Mouse (Mus musculus): ENCODE results near the gene Tradd.
"Not testable (repeated sequence)": the region's sequence is repeated elsewhere in the genome, so short reads cannot be mapped to it uniquely, and the experiment has no call there.

Gene Tradd

GRCm38 (mm10) chr8:105295256-105295655 is 30.8 kb upstream of the Tradd start:
- DNase-seq, result no peak

DNA sequence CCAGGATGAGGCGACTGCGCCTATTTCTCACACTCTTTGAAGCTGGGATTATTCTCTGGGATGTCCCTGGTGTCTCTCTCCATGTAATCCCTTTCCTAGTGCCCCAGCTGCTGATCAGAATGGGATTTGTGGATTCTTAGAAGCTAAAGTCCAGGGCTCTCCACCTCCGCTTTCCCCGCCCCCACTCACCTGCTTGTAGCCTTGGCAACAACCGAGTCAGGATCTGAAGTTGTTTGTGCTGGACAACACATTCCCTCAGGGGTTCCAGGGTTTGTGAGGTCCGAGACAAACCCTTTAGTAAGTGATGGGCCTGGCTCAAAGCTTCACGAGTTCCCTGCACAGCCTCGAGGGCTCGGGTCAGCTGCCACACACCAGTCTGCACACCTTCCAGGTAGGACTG is 30.4 kb upstream of the Tradd start:
- DNase-seq, result no peak

GRCm38 (mm10) chr8:105293405-105293804 is 29.0 kb upstream of the Tradd start:
- DNase-seq, result no peak

GRCm38 (mm10) chr8:105292471-105292870 is 28.1 kb upstream of the Tradd start:
- DNase-seq, result no peak

GRCm38 (mm10) chr8:105291802-105292201 is 27.4 kb upstream of the Tradd start:
- DNase-seq, result not testable (repeated sequence)

GRCm38 (mm10) chr8:105291364-105291763 is 27.0 kb upstream of the Tradd start:
- not testable (repeated sequence) for DNase-seq

DNA sequence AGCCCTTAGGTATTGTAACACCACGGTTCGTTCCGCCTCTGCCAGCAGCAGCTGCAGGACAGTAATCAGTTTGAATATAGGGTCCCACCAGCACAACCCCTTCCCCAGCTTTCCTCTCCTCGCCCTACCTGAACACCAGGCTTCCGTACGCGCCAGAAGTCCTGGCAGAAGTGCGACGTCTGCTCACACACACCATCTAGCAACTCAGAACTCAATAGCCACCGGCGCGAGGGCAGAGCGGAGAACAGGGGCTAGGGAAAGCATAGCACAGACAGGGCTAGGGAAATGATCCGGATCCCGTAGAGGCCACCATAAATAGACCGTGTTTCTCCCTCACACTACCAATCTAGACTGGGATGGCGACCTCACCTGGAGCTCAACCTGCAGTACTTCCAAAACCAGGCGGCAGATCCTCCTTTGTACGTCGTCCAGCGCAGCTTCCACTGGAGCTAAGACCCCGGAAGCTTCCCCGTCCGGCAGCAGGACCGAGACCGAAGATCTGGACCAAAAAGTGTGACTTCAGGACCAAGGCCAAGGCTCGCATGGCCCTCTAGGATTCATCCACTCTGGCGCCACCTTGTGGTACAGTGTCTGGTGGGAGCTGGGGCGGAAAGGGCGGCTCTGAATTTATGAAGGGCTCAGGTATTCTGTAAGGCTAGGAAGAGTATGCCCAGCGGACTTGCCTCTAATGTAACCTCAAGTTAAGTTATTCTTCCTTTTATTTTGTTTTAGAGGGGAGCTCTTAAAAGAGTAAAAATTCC is 26.3 kb upstream of the Tradd start:
- DNase-seq, result peak; percentile 77

DNA sequence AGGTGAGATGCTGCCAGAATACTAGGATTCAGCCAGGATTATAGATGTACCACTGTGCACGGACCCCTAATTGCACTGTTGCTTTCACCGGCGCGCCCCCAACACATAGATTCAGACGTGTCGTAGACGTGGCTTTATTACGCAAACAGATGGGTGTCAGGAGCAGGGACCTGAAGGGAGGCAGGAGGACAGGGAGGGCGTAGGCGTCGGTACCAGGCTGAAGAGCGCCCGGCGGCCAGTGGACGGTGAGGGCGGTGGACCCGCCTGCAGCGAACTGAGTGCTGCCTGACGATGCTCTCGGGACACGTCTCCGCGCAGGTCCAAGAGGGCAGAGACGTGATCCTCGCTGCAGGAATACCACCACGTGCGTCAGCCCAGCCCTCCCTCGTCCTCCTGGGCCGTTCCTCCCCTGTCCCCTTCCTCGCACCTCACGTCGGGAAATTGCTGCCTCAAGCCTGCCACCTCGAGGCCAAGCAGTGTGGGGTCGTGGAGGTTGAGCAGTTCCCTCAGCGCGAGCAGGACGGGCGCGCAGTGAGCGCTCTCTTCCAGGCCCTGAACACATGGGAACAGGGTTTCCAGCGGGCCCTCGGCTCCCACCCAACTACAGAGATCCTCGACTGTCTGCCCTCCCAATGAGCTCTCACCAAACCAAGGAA is 25.5 kb upstream of the Tradd start, which contains the start of gene 4931428F04Rik:
4931428F04Rik (minus strand) TSS at position 60 of the 656 bp plus-strand sequence.
- DNase-seq, result peak; percentile 60

DNA sequence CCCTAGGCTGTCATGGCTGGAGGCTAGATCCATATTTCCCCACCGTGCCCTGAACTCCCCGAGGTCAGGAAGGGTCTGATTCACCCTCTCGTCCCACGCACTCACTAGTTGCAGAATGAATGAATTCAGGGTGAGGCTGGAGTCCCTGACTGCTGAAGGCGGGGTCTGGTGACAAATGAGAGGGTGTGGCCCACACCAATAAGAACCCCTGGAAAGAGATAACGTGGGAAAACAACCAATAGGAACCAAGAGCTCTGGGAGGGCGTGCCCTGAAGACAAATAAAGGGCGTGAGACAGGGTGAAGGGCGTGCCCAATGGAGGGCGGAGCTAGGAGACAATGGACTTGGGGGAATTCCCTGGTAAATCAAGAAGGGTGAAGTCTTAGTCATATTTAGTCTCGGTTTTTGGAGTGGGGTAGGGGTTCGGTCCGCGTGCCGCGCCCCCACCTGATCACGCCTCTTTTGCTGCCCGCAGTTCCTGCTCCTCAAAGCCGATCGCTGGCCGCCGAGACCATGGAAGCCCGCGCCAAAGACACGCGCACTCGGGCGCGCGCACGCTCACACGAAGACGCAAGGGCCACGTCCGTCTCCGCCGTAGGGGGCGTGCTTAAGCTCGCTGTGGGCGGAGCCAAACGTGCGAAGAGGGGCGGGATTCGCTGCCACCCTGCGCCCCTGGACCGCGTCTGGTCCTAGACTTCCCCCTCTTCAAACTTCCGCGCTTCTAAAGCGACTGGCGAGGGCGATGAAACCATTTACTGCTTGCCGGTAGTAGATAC is 24.7 kb upstream of the Tradd start:
- peak; percentile 95 for DNase-seq

- no peak for DNase-seq
Measured at GRCm38 (mm10) chr8:105288231-105288630, 23.8 kb upstream of the Tradd start.

DNA sequence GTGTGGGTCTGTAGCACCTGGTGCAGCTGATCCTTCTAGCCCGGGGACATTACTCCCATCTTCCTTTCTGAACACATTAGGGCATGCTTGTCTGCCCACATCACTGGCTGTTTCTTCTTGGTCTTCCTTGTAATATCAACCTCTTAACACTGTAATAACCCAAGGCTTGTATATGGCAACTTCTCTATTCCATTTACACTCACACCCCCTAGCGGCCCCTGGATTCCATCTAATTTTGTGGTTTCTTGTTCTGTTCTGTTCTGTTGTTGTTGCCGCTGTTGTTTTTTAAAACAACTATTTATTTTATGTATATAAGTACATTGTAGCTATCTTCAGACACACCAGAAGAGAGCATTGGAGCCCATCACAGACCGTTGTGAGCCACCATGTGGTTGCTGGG is 22.5 kb upstream of the Tradd start:
- no peak for DNase-seq

DNA sequence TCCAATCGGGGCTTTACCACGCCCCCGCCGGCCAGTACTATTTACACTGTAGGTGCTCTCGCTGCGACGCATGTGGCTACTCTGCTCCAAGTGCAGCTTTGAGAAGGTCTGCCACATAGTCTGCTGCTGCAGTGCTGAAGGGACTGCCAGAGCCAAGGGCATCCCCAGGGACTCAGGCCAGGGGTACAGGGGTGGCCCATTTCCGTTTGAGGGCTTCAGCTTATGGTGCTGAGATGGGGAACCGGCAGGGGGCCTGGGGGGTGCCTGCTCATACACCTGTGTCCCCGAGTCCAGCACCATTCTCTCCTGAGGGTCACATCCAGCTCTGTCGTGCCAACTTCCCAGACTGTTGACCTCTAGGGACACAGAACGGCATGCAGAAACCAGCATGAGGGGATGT is 21.1 kb upstream of the Tradd start:
- DNase-seq, result no peak

- DNase-seq, result no peak
Measured at GRCm38 (mm10) chr8:105283074-105283473, 18.7 kb upstream of the Tradd start.

DNA sequence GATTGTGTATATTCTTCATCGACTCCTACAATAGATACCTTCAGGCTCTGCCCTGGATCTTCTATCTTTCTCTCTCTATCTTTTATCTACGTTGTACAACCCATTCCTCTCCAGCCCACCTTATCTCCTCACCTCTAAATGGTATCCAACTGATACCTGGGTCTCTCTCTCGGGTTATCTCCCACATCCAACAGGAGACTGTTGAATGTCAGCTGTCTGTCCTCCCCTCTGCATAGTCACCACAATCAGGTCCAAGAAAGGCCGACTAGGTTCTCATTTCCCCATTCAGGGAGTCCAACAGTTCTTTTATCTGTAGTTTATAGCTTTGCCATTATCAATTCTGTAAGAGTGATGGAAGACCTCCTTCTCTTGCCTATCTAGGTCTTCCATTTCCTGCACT is 17.8 kb upstream of the Tradd start:
- no peak for DNase-seq

GRCm38 (mm10) chr8:105281821-105282220 is 17.4 kb upstream of the Tradd start:
- DNase-seq, result no peak

DNA sequence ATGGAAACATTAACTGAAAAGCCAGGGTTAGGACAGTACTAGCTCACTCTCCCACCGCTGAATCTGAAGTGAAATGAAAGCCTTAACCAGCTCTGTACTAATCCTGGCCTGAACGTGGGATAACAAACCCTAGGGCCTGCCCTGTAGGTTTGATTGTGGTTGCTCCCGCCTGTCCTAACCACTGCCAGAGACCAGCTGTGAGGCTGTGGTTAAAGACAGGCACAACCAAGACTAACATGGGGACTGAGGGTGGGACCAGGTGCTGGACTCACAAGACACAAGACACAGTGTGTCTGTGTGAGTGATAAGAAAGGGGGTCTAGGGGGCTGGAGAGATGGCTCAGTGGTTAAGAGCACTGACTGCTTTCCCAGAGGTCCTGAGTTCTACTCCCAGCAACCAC is 16.2 kb upstream of the Tradd start:
- no peak for DNase-seq

GRCm38 (mm10) chr8:105278911-105279334 is 14.5 kb upstream of the Tradd start:
- peak; percentile 91 for DNase-seq

DNA sequence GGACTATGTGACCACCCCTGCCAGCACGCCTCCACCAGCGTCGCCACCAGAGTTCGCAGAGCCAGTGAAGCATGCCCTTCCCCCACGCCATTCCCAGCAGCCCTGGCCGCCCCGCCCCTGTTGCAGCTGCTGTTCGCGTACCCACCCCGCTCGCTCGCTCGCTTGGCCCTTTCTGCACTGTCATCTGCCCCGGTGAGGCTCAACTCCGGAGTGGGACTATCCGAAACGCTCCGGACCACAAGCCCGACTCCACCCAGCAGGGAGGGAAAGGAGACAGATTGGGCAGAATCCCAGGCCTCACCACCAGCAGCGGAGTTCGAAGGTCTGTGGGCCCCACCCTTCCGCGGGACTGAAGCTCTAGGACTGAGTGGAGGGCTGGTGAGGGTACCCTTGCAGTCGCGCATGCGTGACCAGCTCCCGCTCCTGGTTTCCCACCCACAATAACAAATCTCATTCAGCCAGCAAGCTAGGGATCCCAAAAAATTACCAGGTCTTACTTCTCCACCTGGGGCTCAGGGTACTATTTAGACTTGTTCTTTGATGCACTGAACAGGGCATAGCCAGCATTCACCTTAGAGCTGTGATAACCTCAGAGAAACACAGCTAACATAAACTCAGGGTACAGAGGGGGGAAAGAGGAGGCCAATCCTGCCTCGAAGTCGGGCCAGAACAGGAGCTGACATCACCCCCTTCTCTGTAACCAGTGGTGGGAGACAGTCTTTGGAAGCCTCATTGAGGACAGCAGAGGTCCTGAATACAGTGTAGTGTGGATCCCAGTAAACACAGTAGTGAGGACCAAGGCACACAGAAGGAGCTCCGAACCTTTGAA is 12.1 kb upstream of the Tradd start:
- DNase-seq, result peak; percentile 65

- no peak for DNase-seq
Measured at GRCm38 (mm10) chr8:105275840-105276239, 11.4 kb upstream of the Tradd start, which contains the start of gene Nol3. TSS of gene Nol3 (plus strand) at chr8:105276140.

DNA sequence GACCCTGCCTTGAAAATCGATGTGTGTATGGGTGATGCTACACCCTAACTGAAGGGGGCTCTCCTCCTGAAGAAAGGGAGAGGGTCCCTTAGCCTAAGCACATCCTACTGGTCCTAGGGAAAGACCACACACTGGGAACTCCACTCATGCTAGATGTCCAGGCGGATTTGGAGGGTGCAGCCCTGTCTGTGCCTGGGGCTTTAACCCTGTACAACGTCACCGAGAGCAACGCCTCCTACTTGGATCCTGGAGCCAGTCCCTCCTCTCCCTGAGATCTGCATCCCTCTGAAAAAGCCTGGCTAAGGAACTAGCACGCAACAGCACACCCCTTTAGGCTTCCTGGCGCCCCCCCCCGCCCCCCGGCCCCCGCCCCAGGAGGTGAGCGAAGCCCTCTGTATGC is 11.0 kb upstream of the Tradd start:
- no peak for DNase-seq

DNA sequence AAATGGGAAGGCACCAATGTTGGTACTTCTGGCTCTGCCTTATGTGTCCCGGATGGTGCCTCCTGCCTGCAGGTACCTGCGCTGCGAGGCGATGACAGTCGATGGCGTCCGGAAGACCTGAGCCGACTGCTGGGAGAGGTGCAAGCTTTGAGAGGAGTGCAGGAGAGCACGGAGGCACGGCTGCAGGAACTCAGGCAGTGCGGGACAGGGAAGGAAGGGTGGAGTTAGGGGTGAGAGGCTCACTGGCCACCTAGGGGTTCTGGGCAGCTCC is 6.4 kb upstream of the Tradd start:
- no peak for DNase-seq

DNA sequence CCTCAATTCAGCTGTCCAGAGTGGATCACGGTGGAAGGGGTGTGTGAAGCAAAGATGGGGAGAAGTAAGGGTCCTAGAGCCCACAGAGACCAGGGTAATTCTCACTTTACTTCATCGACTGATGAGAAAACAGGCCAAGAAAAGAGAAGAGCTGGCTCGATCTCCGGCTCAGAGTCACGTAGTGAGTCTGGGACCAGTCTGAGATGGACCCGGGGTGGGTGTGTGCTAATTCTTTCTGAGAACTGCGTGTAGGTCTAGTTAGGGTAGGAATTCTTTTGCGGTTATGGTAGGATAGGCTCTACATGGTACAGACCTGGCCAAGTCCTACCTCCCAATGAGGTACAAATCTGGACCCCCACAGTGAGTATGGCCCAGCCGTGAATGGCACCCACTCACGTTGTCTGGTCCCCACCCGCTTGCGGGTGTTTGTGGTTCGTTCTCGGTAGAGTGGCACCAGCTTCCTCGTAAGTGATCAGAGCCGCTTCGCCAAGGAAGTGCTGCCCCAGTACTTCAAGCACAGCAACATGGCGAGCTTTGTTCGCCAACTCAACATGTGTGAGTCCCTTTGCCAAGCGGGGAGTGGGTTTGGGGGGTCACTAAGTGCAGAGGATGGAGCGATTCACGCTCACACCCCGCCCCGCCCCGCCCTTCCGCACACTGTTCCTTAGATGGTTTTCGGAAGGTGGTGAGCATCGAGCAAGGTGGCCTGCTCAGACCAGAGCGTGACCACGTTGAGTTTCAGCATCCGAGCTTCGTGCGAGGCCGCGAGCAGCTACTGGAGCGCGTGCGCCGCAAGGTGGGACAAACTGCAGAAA is 5.9 kb upstream of the Tradd start:
- no peak for DNase-seq
